ENCODE assay signal across 8 mouse cellular contexts in genomic region chr3:83286975-83287405, GRCm38 (mm10).
DNase-seq lines count a peak whose midpoint lies in the region; ATAC-seq lines count a peak whose summit lies in the region.

No protein-coding gene starts in this region.

- H3K9ac ChIP-seq in intestine, embryonic 16.5 days (ENCODE audit: low read depth, low read length) = peak overlapping the region; percentile 67

- intact Hi-C loops in gastrocnemius, postnatal 14 days (cut with DNase I; ENCODE audit: low total_unique reads) = loop anchor here (5.0 kb wide), 1 partner anchor 480 kb away; the partner anchor contains the start of gene Sfrp2
- intact Hi-C loops in left cerebral cortex, postnatal 10 days (cut with DNase I) = loop anchor here (5.0 to 10.0 kb wide), 2 partner anchors 475 to 608 kb away; no protein-coding TSS in a partner anchor

- H3K27ac ChIP-seq in intestine, embryonic 16.5 days (ENCODE audit: low read length) = no peak overlapping the region

- H3K27me3 ChIP-seq in intestine, embryonic 16.5 days (replicated peaks; ENCODE audit: control insufficient read depth, insufficient read depth, low read length) = no peaks in the 10 kb centered on the region

- H3K9me3 ChIP-seq in intestine, embryonic 16.5 days (ENCODE audit: control insufficient read depth, low read length) = no peaks in the 10 kb centered on the region

- WGBS in intestine, embryonic 16.5 days = 7% methylated on average over 11 of the region's 11 CpGs

- no peaks in the 10 kb centered on the region for H3K36me3 ChIP-seq in intestine, embryonic 16.5 days (ENCODE audit: control insufficient read depth, insufficient read depth, low read length)

- DNase-seq in R1 (ENCODE audit: low read depth, low spot score) = peak; percentile 70
- DNase-seq in embryo, embryonic 10 days (ENCODE audit: low spot score) = peak; percentile 92
- DNase-seq in gastrocnemius, postnatal 14 days = peak; percentile 25
- DNase-seq in left cerebral cortex, postnatal 10 days (ENCODE audit: extremely low spot score in 1 of 2, low spot score in 2 of 2) = peak; percentile 28 to 60
- DNase-seq in right cerebral cortex, postnatal 36 days (ENCODE audit: low spot score in 2 of 2) = peak; percentile 38 to 47
- DNase-seq in B cell, adult 2 months = no peak

- H3K4me2 ChIP-seq in intestine, embryonic 16.5 days (ENCODE audit: low read depth, low read length) = peak overlapping the region; percentile 71

- peak overlapping the region; percentile 49 for H3K4me3 ChIP-seq in intestine, embryonic 16.5 days (ENCODE audit: low read length)

- H3K4me1 ChIP-seq in intestine, embryonic 16.5 days (ENCODE audit: control insufficient read depth, insufficient read depth, low read length) = no peaks in the 10 kb centered on the region

- peak; percentile 77 for ATAC-seq in intestine, embryonic 16.5 days
- ATAC-seq in megakaryocyte progenitor cell, adult 5-6 weeks (replicated peaks; ENCODE audit: poor library complexity) = peak; percentile 76

Comparison
In these comparisons a context has a peak if more than half of its experiments do, and no peak if none do; other contexts are left out.
1. DNase-seq: peak in R1 (single experiment), embryo, embryonic 10 days (single experiment), gastrocnemius, postnatal 14 days (single experiment), left cerebral cortex, postnatal 10 days (2 of 2) and right cerebral cortex, postnatal 36 days (2 of 2); none in B cell, adult 2 months (0 of 2).